Comparison of ENCODE assay signal across 8 mouse cellular contexts in genomic region chr4:41498921-41499391, GRCm38 (mm10). TPM values are rescaled to one million over a fixed set of nuclear protein-coding genes. Genes with fewer than 3 reads are reported as not detected.
DNase-seq lines count a peak whose midpoint lies in the region; ATAC-seq and TF ChIP-seq lines count a peak whose summit lies in the region.

No protein-coding gene starts in this region.

- peak overlapping the region; percentile 68 for H3K4me2 ChIP-seq in embryonic facial prominence, embryonic 13.5 days
- peak overlapping the region; percentile 44 for H3K4me2 ChIP-seq in neural tube, embryonic 11.5 days (ENCODE audit: low read depth)

- no peaks in the 10 kb centered on the region for H3K9me3 ChIP-seq in embryonic facial prominence, embryonic 13.5 days
- H3K9me3 ChIP-seq in neural tube, embryonic 11.5 days (ENCODE audit: control insufficient read depth, low read length) = no peaks in the 10 kb centered on the region

- H3K9ac ChIP-seq in embryonic facial prominence, embryonic 13.5 days = peak overlapping the region; percentile 40; the same call in 1 of the 2 replicates
- 0 out of 2 replicates have a peak overlapping the region, but pooled peaks have one; percentile 29 for H3K9ac ChIP-seq in neural tube, embryonic 11.5 days (ENCODE audit: low read length)

- TF ChIP-seq CTCF in layer of hippocampus, adult 2 months (conservative IDR thresholded peaks at IDR 0.05) = no peak
- TF ChIP-seq CTCF in thymus, adult 2 months (IDR thresholded peaks at IDR 0.05; ENCODE audit: borderline replicate concordance, control insufficient read depth, extremely low read depth, insufficient read depth, low read length, poor library complexity) = no peak

- DNase-seq in layer of hippocampus, adult 2 months (ENCODE audit: low spot score in 2 of 2) = no peak
- no peak for DNase-seq in layer of hippocampus, adult 9-11 months
- DNase-seq in kidney, adult 9 months = peak; percentile 90
- peak; percentile 59 for DNase-seq in neural tube, embryonic 11.5 days (ENCODE audit: low spot score)
- no peak for DNase-seq in thymus, adult 2 months
- no peak for DNase-seq in right cerebral cortex, postnatal 36 days (ENCODE audit: low spot score in 2 of 2)

- 7% methylated on average over 43 of the region's 43 CpGs for WGBS in embryonic facial prominence, embryonic 13.5 days
- WGBS in neural tube, embryonic 11.5 days = 3% methylated on average over 43 of the region's 43 CpGs
- 9% methylated on average over 43 of the region's 43 CpGs for WGBS in thymus, adult 2 months

- H3K4me1 ChIP-seq in embryonic facial prominence, embryonic 13.5 days = peaks cover 40% of the 10 kb centered on the region
- peaks cover 12% of the 10 kb centered on the region for H3K4me1 ChIP-seq in neural tube, embryonic 11.5 days (ENCODE audit: control insufficient read depth, insufficient read depth, low read length)
- peaks cover 10% of the 10 kb centered on the region for H3K4me1 ChIP-seq in thymus, adult 2 months (replicated peaks; ENCODE audit: control insufficient read depth, insufficient read depth, low read length)

- H3K36me3 ChIP-seq in embryonic facial prominence, embryonic 13.5 days = peaks cover 5% of the 10 kb centered on the region; the same call in 1 of the 2 replicates
- no peaks in the 10 kb centered on the region for H3K36me3 ChIP-seq in neural tube, embryonic 11.5 days (ENCODE audit: control insufficient read depth, insufficient read depth, low read length)
- H3K36me3 ChIP-seq in thymus, adult 2 months (ENCODE audit: control insufficient read depth, insufficient read depth, low read length) = no peaks in the 10 kb centered on the region

- no peak for ATAC-seq in embryonic facial prominence, embryonic 13.5 days (ENCODE audit: insufficient number of reproducible peaks, insufficient read depth, low FRiP score, low TSS enrichment, low read depth)
- no peak for ATAC-seq in neural tube, embryonic 11.5 days (ENCODE audit: insufficient read depth, low FRiP score, low TSS enrichment)
- ATAC-seq in megakaryocyte-erythroid progenitor cell, adult 5-6 weeks (replicated peaks; ENCODE audit: low FRiP score, low TSS enrichment, poor library complexity, severe bottlenecking) = no peak

- no peak for TF ChIP-seq POLR2A in thymus, adult 2 months (IDR thresholded peaks at IDR 0.05; ENCODE audit: control insufficient read depth, extremely low read depth, insufficient read depth, low read length, poor library complexity)

- H3K27ac ChIP-seq in layer of hippocampus, adult 2 months = peak overlapping the region; percentile 83
- no peak overlapping the region for H3K27ac ChIP-seq in embryonic facial prominence, embryonic 13.5 days
- H3K27ac ChIP-seq in neural tube, embryonic 11.5 days (ENCODE audit: low read depth, low read length) = no peak overlapping the region
- H3K27ac ChIP-seq in thymus, adult 2 months (ENCODE audit: control insufficient read depth, insufficient read depth, low read length) = no peak overlapping the region

- peaks cover 76% of the 10 kb centered on the region for H3K27me3 ChIP-seq in embryonic facial prominence, embryonic 13.5 days
- peaks cover 64% of the 10 kb centered on the region for H3K27me3 ChIP-seq in neural tube, embryonic 11.5 days (ENCODE audit: control insufficient read depth, insufficient read depth, low read length)
- H3K27me3 ChIP-seq in thymus, adult 2 months (ENCODE audit: control insufficient read depth, insufficient read depth, low read length) = peaks cover 14% of the 10 kb centered on the region; the same call in 1 of the 2 replicates

- no peak overlapping the region; the same call in 1 of the 2 replicates for H3K4me3 ChIP-seq in layer of hippocampus, adult 2 months
- H3K4me3 ChIP-seq in embryonic facial prominence, embryonic 13.5 days = peak overlapping the region; percentile 41
- H3K4me3 ChIP-seq in neural tube, embryonic 11.5 days (ENCODE audit: low read depth, low read length) = peak overlapping the region; percentile 18
- H3K4me3 ChIP-seq in thymus, adult 2 months (ENCODE audit: control insufficient read depth, insufficient read depth, low read length) = no peak overlapping the region

RNA-seq across cellular contexts. Expression of gene AI464131, which starts 3.9 kb away (rescaled TPM):
- 10 to 100 TPM; 31.4 to 31.8 TPM for total RNA-seq in layer of hippocampus, adult 2 months (2021)
- 8.3 and 12.2 TPM in 2 replicates for polyA plus RNA-seq in embryonic facial prominence, embryonic 13.5 days (2015; fragmentation: Nextera tagmentation; extraction: Ambion mirVana)
- polyA plus RNA-seq in neural tube, embryonic 11.5 days (2014; fragmentation: Nextera tagmentation; extraction: Ambion mirVana) = 7.1 and 9.6 TPM in 2 replicates
- 2.1 and 2.6 TPM in 2 replicates for polyA plus RNA-seq in thymus, adult 2 months (2012; rRNA removed)
- 0.15 TPM in 1 of 2 replicates, not detected in the other for total RNA-seq in megakaryocyte-erythroid progenitor cell, adult 5-6 weeks (2014; fragmentation: Nextera tagmentation)
- total RNA-seq in megakaryocyte-erythroid progenitor cell, adult 5-6 weeks (2017) = not detected in 2 replicates

RNA-seq across cellular contexts. Expression of gene 1110017D15Rik, which starts 18.2 kb away (rescaled TPM):
- total RNA-seq in layer of hippocampus, adult 2 months (2021) = 1 to 10 TPM; 4.5 to 6.1 TPM
- polyA plus RNA-seq in embryonic facial prominence, embryonic 13.5 days (2015; fragmentation: Nextera tagmentation; extraction: Ambion mirVana) = 3.2 and 5.7 TPM in 2 replicates
- 2.5 and 3.4 TPM in 2 replicates for polyA plus RNA-seq in neural tube, embryonic 11.5 days (2014; fragmentation: Nextera tagmentation; extraction: Ambion mirVana)
- polyA plus RNA-seq in thymus, adult 2 months (2012; rRNA removed) = 0.87 and 1.7 TPM in 2 replicates
- total RNA-seq in megakaryocyte-erythroid progenitor cell, adult 5-6 weeks (2014; fragmentation: Nextera tagmentation) = not detected in 2 replicates
- total RNA-seq in megakaryocyte-erythroid progenitor cell, adult 5-6 weeks (2017) = not detected in 2 replicates

RNA-seq across cellular contexts. Expression of gene Nudt2, which starts 34.0 kb away (rescaled TPM):
- 10 to 100 TPM; 29.3 to 30.4 TPM for total RNA-seq in layer of hippocampus, adult 2 months (2021)
- 49.5 and 54.1 TPM in 2 replicates for polyA plus RNA-seq in embryonic facial prominence, embryonic 13.5 days (2015; fragmentation: Nextera tagmentation; extraction: Ambion mirVana)
- 57.2 and 62.9 TPM in 2 replicates for polyA plus RNA-seq in neural tube, embryonic 11.5 days (2014; fragmentation: Nextera tagmentation; extraction: Ambion mirVana)
- 6.1 and 6.6 TPM in 2 replicates for polyA plus RNA-seq in thymus, adult 2 months (2012; rRNA removed)
- 18.1 and 27.4 TPM in 2 replicates for total RNA-seq in megakaryocyte-erythroid progenitor cell, adult 5-6 weeks (2014; fragmentation: Nextera tagmentation)
- total RNA-seq in megakaryocyte-erythroid progenitor cell, adult 5-6 weeks (2017) = 18.2 and 40.3 TPM in 2 replicates

RNA-seq across cellular contexts. Expression of gene Kif24, which starts 34.3 kb away (rescaled TPM):
- total RNA-seq in layer of hippocampus, adult 2 months (2021) = 1 to 10 TPM; 1.2 to 1.3 TPM
- 7.6 and 9.6 TPM in 2 replicates for polyA plus RNA-seq in embryonic facial prominence, embryonic 13.5 days (2015; fragmentation: Nextera tagmentation; extraction: Ambion mirVana)
- 8.5 and 9.2 TPM in 2 replicates for polyA plus RNA-seq in neural tube, embryonic 11.5 days (2014; fragmentation: Nextera tagmentation; extraction: Ambion mirVana)
- polyA plus RNA-seq in thymus, adult 2 months (2012; rRNA removed) = 5.6 and 9.1 TPM in 2 replicates
- total RNA-seq in megakaryocyte-erythroid progenitor cell, adult 5-6 weeks (2014; fragmentation: Nextera tagmentation) = 29.6 and 35.0 TPM in 2 replicates
- 10.8 and 14.9 TPM in 2 replicates for total RNA-seq in megakaryocyte-erythroid progenitor cell, adult 5-6 weeks (2017)

Comparison
In these comparisons a context has a peak if more than half of its experiments do, and no peak if none do; other contexts are left out.
1. DNase-seq: peak in kidney, adult 9 months (single experiment) and neural tube, embryonic 11.5 days (single experiment); none in layer of hippocampus, adult 2 months (0 of 2), layer of hippocampus, adult 9-11 months (single experiment), thymus, adult 2 months (single experiment) and right cerebral cortex, postnatal 36 days (0 of 2).
2. H3K4me3 ChIP-seq: peak in embryonic facial prominence, embryonic 13.5 days (single experiment) and neural tube, embryonic 11.5 days (single experiment); none in layer of hippocampus, adult 2 months (single experiment) and thymus, adult 2 months (single experiment).